Mouse (Mus musculus) lung, postnatal 36 days (tissue): Measurements from ENCODE around the gene Pnliprp2.

Experiments used
- DNase-seq: peaks from one replicate; pipeline ENCODE4 v3.0.0; 2022; ENCODE audit warnings: mixed read lengths

The Pnliprp2 gene

GRCm38 (mm10) chr19:58805191-58805779 is 45.8 kb downstream of the Pnliprp2 start:
- DNase-seq = no peak

DNA sequence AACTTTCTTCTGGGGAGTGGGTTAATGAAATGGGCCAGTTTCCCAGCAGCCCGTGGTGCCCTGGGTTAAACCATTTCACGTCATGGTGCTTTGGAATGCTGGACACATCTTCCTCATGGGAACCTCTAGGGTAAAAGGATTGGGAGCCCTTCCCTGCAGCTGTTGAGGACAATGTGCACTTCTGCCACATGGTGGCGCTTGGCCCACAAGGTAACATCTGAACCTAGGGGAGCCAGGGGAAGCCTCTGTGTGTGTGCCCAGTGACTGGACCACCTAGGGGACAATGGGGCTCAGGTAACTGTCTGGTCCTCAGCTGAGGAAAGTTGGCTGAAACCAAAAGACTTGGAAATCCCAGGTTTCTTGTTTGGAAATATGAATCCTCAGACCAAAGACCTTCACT is 46.8 kb downstream of the Pnliprp2 start:
- peak; percentile 83 for DNase-seq

DNA sequence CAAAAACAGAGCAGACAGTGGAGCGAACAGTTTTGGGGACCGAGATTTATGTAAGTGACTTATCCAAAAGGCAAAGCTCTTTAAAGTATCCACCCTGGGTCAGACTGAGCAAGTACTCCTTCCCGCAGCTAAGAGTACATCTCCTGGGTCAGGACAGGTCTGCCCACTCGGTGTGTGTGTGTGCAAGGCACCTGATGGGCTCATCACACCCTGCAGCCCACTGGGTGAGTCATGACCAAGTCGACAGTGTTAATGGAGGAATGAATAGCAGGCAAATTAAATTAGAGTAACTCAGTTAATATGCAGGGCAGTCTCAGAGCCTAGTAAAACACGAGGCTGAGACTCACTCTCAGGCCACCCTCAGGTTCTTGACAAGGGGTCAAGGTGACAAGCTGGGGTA is 49.3 kb downstream of the Pnliprp2 start:
- DNase-seq = no peak

GRCm38 (mm10) chr19:58810536-58810935 is 51.0 kb downstream of the Pnliprp2 start:
- no peak for DNase-seq

DNA sequence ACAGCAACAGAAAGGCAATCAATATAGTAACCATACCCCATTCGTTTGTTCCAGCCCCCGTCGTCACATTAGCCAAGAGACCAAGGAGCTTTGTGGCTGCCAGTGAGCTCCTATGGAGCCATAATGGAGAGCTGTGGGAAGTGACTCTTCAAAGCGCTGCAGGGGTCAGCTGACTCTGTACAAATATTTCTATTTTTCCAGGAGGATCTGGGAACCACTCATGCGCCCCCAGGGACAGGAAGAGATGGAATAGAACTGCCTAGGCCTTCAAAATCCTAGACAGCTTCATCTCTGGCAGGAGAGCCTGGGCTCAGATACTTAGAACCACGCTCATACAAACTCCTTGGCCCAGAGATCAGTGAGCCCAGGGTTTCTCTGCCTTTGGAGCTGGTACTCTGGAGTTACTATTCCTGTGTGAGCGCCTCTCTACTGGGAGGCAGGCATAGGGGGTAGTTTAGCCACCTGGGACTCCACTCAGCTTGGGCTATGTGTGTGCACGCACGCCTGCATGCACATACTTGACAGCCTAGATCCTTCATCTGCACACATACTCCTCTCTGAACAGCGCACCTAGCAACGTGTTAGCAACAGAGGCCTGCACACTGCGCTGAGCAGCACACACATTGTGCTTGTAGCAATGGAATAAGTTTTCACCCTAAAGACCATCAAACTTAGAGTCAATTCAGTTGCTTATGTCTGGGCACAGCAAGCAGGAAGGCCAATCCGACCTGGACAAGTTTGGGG is 55.8 kb downstream of the Pnliprp2 start:
- DNase-seq = no peak

GRCm38 (mm10) chr19:58816453-58817041 is 57.0 kb downstream of the Pnliprp2 start:
- no peak for DNase-seq

- no peak for DNase-seq
Measured at GRCm38 (mm10) chr19:58817398-58817797, 57.9 kb downstream of the Pnliprp2 start.

DNA sequence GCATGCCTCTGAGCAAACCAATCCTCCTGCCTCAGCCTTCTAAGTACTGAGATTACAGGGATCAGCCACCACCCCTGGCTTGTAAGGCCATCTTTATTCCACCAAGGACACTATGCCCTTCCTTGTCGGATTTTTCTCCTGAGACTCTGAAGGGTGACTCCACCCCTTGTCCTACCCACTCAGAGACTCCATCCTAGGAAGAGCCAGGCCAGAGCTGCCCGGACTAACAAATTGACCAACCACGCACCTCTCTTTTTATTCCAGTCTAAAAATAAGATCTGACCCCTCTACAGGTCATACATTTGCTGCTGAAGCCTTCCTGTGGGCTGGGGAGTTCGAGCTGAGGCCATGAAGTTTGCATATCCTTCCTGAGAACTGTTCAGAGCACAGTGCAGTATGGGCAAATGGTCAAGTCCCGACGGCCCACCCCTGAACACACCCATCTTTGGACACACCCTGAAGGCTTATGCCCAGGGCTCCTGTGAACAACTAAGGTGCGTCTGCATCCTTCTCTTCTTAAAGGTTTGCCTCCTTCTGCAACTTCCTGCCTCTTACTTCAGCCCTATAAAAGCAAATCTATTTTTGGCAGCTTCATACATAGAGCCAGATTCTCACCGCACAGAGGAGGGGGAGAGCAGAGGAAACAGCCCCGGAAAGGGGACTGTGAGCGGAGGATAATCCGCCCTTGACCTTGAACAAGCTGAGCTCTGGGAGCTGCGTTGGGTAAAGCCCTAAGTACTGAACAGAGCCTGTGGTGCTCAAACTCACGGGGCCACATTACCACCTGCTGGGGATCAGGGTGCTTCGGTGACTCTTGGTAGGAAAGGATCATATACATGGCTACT is 59.3 kb downstream of the Pnliprp2 start:
- no peak for DNase-seq

DNA sequence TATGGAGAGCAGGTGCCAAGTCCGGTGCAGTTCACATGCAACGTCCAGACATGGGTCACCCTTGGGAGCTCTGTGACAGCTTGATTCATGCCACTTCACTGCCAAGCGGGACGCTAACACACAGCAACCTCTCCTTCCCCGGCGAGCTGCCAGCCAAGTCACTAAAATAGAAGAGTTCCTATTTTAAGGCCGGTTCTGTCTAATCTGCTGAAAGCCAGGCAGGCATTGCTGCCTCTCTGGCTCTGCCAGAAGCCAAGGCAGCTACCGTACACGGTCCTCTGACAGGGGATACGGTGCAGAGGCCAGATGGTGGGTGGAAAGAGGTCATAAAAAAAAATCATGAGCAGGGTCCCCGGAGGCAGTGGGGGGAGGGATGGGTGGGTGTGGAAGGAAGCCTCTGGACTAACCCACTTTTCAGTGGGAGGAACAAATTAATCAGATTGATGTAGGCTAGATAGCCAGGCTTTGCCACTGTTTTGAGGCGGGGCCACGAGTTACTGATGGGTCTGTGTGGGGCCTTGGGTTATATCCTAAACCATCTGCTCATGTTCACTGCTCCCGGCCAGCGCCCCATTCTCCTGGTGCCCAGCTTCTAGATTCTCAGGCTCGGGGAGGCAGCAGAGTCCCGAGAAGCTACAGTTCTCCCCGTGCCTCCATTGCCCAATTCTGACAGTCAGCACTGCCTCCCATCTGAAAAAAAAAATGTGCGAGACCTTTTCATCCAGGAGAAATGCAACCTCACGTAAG is 63.1 kb downstream of the Pnliprp2 start:
- DNase-seq = peak; percentile 20

- DNase-seq = no peak
Measured at GRCm38 (mm10) chr19:58823301-58823700, 63.8 kb downstream of the Pnliprp2 start.

- DNase-seq = no peak
Measured at GRCm38 (mm10) chr19:58824316-58824715, 64.8 kb downstream of the Pnliprp2 start.
